Mouse (Mus musculus) brain, embryonic 14.5 days (tissue): ENCODE results near the gene Nradd. TPM values are rescaled to one million over a fixed set of nuclear protein-coding genes. Genes with fewer than 3 reads are reported as not detected.
A peak's percentile ranks its signal among the peaks of the same experiment; 100 is the strongest.

Experiments
- DNase-seq: peaks from one replicate; pipeline ENCODE4 v3.0.0-alpha.2; 2011; ENCODE audit warnings: low read depth
- CTCF ChIP-seq: fragments of 200-500 bp; IDR thresholded peaks from 2 replicates; pipeline ENCODE4 v1.5.1; 2012; ENCODE audit warnings: inconsistent platforms, mild to moderate bottlenecking, moderate library complexity, borderline replicate concordance; ENCODE audit not compliant: insufficient read depth, insufficient read length; ENCODE audit errors: extremely low read depth
- POLR2A ChIP-seq: fragments of 200-500 bp; IDR thresholded peaks from 2 replicates; pipeline ENCODE4 v1.6.1; 2012; ENCODE audit warnings: mild to moderate bottlenecking, inconsistent platforms, borderline replicate concordance; ENCODE audit not compliant: poor library complexity, insufficient read depth, insufficient read length, severe bottlenecking; ENCODE audit errors: extremely low read depth
- polyA plus RNA-seq: library from polyadenylated mRNA; depleted of rRNA; stranded (reverse); fragments of >200 nt; gene quantifications from 2 replicates; pipeline ENCODE4 v1.2.3, GENCODE M21; 2012

Gene Nradd
- polyA plus RNA-seq, 1 experiment, result 25.1 TPM

GRCm38 (mm10) chr9:110660208-110660607 is 36.0 kb upstream of the Nradd start:
- no peak for DNase-seq
- no peak for TF ChIP-seq POLR2A
- TF ChIP-seq CTCF, result no peak

GRCm38 (mm10) chr9:110659521-110659920 is 35.3 kb upstream of the Nradd start:
- TF ChIP-seq POLR2A, result no peak
- no peak for TF ChIP-seq CTCF
- no peak for DNase-seq

- no peak for DNase-seq
- no peak for TF ChIP-seq CTCF
- TF ChIP-seq POLR2A, result no peak
Observed at GRCm38 (mm10) chr9:110657474-110658078, 33.3 kb upstream of the Nradd start.

GRCm38 (mm10) chr9:110656249-110657221 is 32.3 kb upstream of the Nradd start, which contains the start of gene Ccdc12:
Gene Ccdc12, plus strand, starts transcription at chr9:110656503.
- peak; percentile 60; the same call in 1 of the 2 replicates for TF ChIP-seq POLR2A
- TF ChIP-seq CTCF, result peak; percentile 32; the same call in 1 of the 2 replicates
- peak; percentile 99 for DNase-seq

- no peak for DNase-seq
- TF ChIP-seq POLR2A, result no peak
- no peak for TF ChIP-seq CTCF
Observed at GRCm38 (mm10) chr9:110655651-110656007, 31.4 kb upstream of the Nradd start.

GRCm38 (mm10) chr9:110654726-110655650 is 30.7 kb upstream of the Nradd start:
- TF ChIP-seq CTCF, result no peak
- TF ChIP-seq POLR2A, result no peak
- no peak for DNase-seq

GRCm38 (mm10) chr9:110653655-110654461 is 29.6 kb upstream of the Nradd start, which contains the start of gene Nbeal2:
Gene Nbeal2, minus strand, starts transcription at chr9:110654161.
- peak; percentile 85 for DNase-seq

GRCm38 (mm10) chr9:110652963-110653654 is 28.9 kb upstream of the Nradd start:
- TF ChIP-seq POLR2A (no peak), CTCF (no peak)
- DNase-seq, result no peak

More at GRCm38 (mm10) chr9:110653655-110654461, 29.6 kb upstream of the Nradd start, which contains the start of gene Nbeal2:
- no peak for TF ChIP-seq POLR2A
- no peak for TF ChIP-seq CTCF

GRCm38 (mm10) chr9:110651931-110652722 is 27.9 kb upstream of the Nradd start:
- no peak for DNase-seq
- TF ChIP-seq CTCF (no peak), POLR2A (no peak)

- TF ChIP-seq POLR2A (no peak), CTCF (no peak)
- peak; percentile 87 for DNase-seq
Observed at GRCm38 (mm10) chr9:110649775-110650174, 25.5 kb upstream of the Nradd start.
